Mouse (Mus musculus) forebrain, embryonic 10.5 days (tissue): Measurements from ENCODE around the gene Atg16l2. TPM values are rescaled to one million over a fixed set of nuclear protein-coding genes. Genes with fewer than 3 reads are reported as not detected.

Source experiments
- DNase-seq: peaks from one replicate; pipeline ENCODE4 v3.0.0-alpha.2; 2017; ENCODE audit warnings: low spot score; ENCODE audit errors: extremely low spot score
- H3K27ac ChIP-seq: fragments of 300-500 bp; sonication (generic); 2 replicates; pipeline ENCODE4 v1.5.1; 2016; ENCODE audit warnings: mild to moderate bottlenecking
- H3K27me3 ChIP-seq: fragments of 300-500 bp; sonication (generic); 2 replicates; pipeline ENCODE4 v1.6.1; 2016; ENCODE audit warnings: mild to moderate bottlenecking; ENCODE audit not compliant: poor library complexity, severe bottlenecking
- H3K36me3 ChIP-seq: fragments of 300-500 bp; sonication (generic); replicated peaks from 2 replicates; pipeline ENCODE4 v1.6.1; 2016; ENCODE audit warnings: mild to moderate bottlenecking, moderate library complexity
- H3K4me1 ChIP-seq: fragments of 300-500 bp; sonication (generic); 2 replicates; pipeline ENCODE4 v1.6.1; 2016
- H3K4me3 ChIP-seq: fragments of 300-500 bp; sonication (generic); 2 replicates; pipeline ENCODE4 v1.5.1; 2016; ENCODE audit warnings: mild to moderate bottlenecking, moderate library complexity
- H3K9me3 ChIP-seq: fragments of 300-500 bp; sonication (generic); 2 replicates; pipeline ENCODE4 v1.6.1; 2016; ENCODE audit warnings: mild to moderate bottlenecking, moderate library complexity
- WGBS: fragments of 180-500 bp; shearing (Covaris S2); methylation state at CpG from one replicate; pipeline ENCODE4 v1.1.7; 2016; 5-methylcytosine and 5-hydroxymethylcytosine counted together
- polyA plus RNA-seq: library from polyadenylated mRNA; unstranded; fragments of >200 nt; fragmentation: Nextera tagmentation; extraction: Ambion mirVana; gene quantifications from 2 replicates; pipeline ENCODE4 v1.2.1, GENCODE M21; 2016

The Atg16l2 gene
- polyA plus RNA-seq, 1 experiment from 2014 or later: 18.4 TPM

GRCm38 (mm10) chr7:101282721-101283120 lies 19.3 kb downstream of the Atg16l2 start:
- H3K9me3 ChIP-seq: no peaks in the 10 kb centered on the region
- no peaks in the 10 kb centered on the region for H3K4me1 ChIP-seq
- H3K4me3 ChIP-seq: no peak overlapping the region
- DNase-seq: no peak
- no peaks in the 10 kb centered on the region for H3K27me3 ChIP-seq
- no peak overlapping the region for H3K27ac ChIP-seq
- WGBS: 92% methylated on average over 3 of the region's 3 CpGs
- peaks cover 90% of the 10 kb centered on the region for H3K36me3 ChIP-seq

GRCm38 (mm10) chr7:101272466-101273160 lies 29.4 kb downstream of the Atg16l2 start:
- no peak overlapping the region for H3K27ac ChIP-seq
- no peaks in the 10 kb centered on the region for H3K4me1 ChIP-seq
- no peak for DNase-seq
- 93% methylated on average over 8 of the region's 8 CpGs for WGBS
- H3K4me3 ChIP-seq: no peak overlapping the region
- H3K27me3 ChIP-seq: no peaks in the 10 kb centered on the region
- no peaks in the 10 kb centered on the region for H3K9me3 ChIP-seq
- H3K36me3 ChIP-seq: peaks cover 58% of the 10 kb centered on the region

GRCm38 (mm10) chr7:101271602-101272001 lies 30.4 kb downstream of the Atg16l2 start:
- no peaks in the 10 kb centered on the region for H3K4me1 ChIP-seq
- H3K9me3 ChIP-seq: no peaks in the 10 kb centered on the region
- no peak overlapping the region for H3K27ac ChIP-seq
- H3K4me3 ChIP-seq: no peak overlapping the region
- H3K27me3 ChIP-seq: no peaks in the 10 kb centered on the region
- DNase-seq: no peak
- peaks cover 48% of the 10 kb centered on the region for H3K36me3 ChIP-seq
- 80% methylated on average over 1 of the region's 1 CpGs for WGBS

GRCm38 (mm10) chr7:101267457-101268259 lies 34.4 kb downstream of the Atg16l2 start:
- H3K4me3 ChIP-seq: no peak overlapping the region
- peaks cover 33% of the 10 kb centered on the region for H3K36me3 ChIP-seq
- H3K27ac ChIP-seq: no peak overlapping the region
- 89% methylated on average over 3 of the region's 3 CpGs for WGBS
- H3K9me3 ChIP-seq: no peaks in the 10 kb centered on the region
- no peaks in the 10 kb centered on the region for H3K4me1 ChIP-seq
- H3K27me3 ChIP-seq: no peaks in the 10 kb centered on the region
- no peak for DNase-seq

- Histone ChIP-seq H3K27me3 (no peaks in the 10 kb centered on the region), H3K9me3 (no peaks in the 10 kb centered on the region), H3K27ac (no peak overlapping the region), H3K4me3 (no peak overlapping the region), H3K36me3 (peaks cover 51% of the 10 kb centered on the region), H3K4me1 (no peaks in the 10 kb centered on the region)
- no peak for DNase-seq
These were observed 38.5 kb downstream of the Atg16l2 start for GRCm38 (mm10) chr7:101263511-101263910.

GRCm38 (mm10) chr7:101261941-101262546 lies 40.0 kb downstream of the Atg16l2 start:
- whole genome bisulfite sequencing: 85% methylated on average over 4 of the region's 4 CpGs

GRCm38 (mm10) chr7:101258482-101258881 lies 43.6 kb downstream of the Atg16l2 start:
- H3K27ac ChIP-seq: no peak overlapping the region
- H3K9me3 ChIP-seq: no peaks in the 10 kb centered on the region
- no peak for DNase-seq
- H3K4me3 ChIP-seq: no peak overlapping the region
- H3K27me3 ChIP-seq: no peaks in the 10 kb centered on the region
- no peaks in the 10 kb centered on the region for H3K4me1 ChIP-seq
- H3K36me3 ChIP-seq: peaks cover 70% of the 10 kb centered on the region

More at GRCm38 (mm10) chr7:101261941-101262546, 40.0 kb downstream of the Atg16l2 start:
- no peak for DNase-seq
- no peaks in the 10 kb centered on the region for H3K4me1 ChIP-seq
- peaks cover 51% of the 10 kb centered on the region for H3K36me3 ChIP-seq
- no peak overlapping the region for H3K27ac ChIP-seq
- H3K9me3 ChIP-seq: no peaks in the 10 kb centered on the region
- no peak overlapping the region for H3K4me3 ChIP-seq
- H3K27me3 ChIP-seq: no peaks in the 10 kb centered on the region

- H3K27me3 ChIP-seq: no peaks in the 10 kb centered on the region
- H3K27ac ChIP-seq: no peak overlapping the region
- WGBS: 80% methylated on average over 2 of the region's 2 CpGs
- H3K9me3 ChIP-seq: no peaks in the 10 kb centered on the region
- H3K4me1 ChIP-seq: no peaks in the 10 kb centered on the region
- no peak for DNase-seq
- no peak overlapping the region for H3K4me3 ChIP-seq
- peaks cover 53% of the 10 kb centered on the region for H3K36me3 ChIP-seq
These were observed 49.0 kb downstream of the Atg16l2 start for GRCm38 (mm10) chr7:101253071-101253470.

GRCm38 (mm10) chr7:101249173-101249572 lies 52.9 kb downstream of the Atg16l2 start:
- Histone ChIP-seq H3K36me3 (peaks cover 33% of the 10 kb centered on the region), H3K4me1 (no peaks in the 10 kb centered on the region), H3K27ac (no peak overlapping the region), H3K9me3 (no peaks in the 10 kb centered on the region), H3K4me3 (no peak overlapping the region), H3K27me3 (no peaks in the 10 kb centered on the region)
- WGBS: 92% methylated on average over 2 of the region's 2 CpGs
- DNase-seq: no peak

GRCm38 (mm10) chr7:101248760-101249159 lies 53.3 kb downstream of the Atg16l2 start:
- Histone ChIP-seq H3K27me3 (no peaks in the 10 kb centered on the region), H3K36me3 (peaks cover 33% of the 10 kb centered on the region), H3K4me3 (no peak overlapping the region), H3K9me3 (no peaks in the 10 kb centered on the region), H3K4me1 (no peaks in the 10 kb centered on the region), H3K27ac (no peak overlapping the region)
- no peak for DNase-seq
- 92% methylated on average over 4 of the region's 4 CpGs for WGBS

GRCm38 (mm10) chr7:101236712-101237473 lies 65.2 kb downstream of the Atg16l2 start:
- H3K27ac ChIP-seq: no peak overlapping the region
- no peak for DNase-seq
- H3K27me3 ChIP-seq: no peaks in the 10 kb centered on the region
- H3K9me3 ChIP-seq: no peaks in the 10 kb centered on the region
- H3K4me3 ChIP-seq: no peak overlapping the region
- H3K4me1 ChIP-seq: no peaks in the 10 kb centered on the region
- WGBS: 91% methylated on average over 8 of the region's 8 CpGs
- H3K36me3 ChIP-seq: peaks cover 20% of the 10 kb centered on the region

- Histone ChIP-seq H3K27me3 (no peaks in the 10 kb centered on the region), H3K36me3 (peaks cover 3% of the 10 kb centered on the region; the same call in 1 of the 2 replicates), H3K9me3 (no peaks in the 10 kb centered on the region), H3K4me1 (no peaks in the 10 kb centered on the region), H3K27ac (no peak overlapping the region), H3K4me3 (no peak overlapping the region)
- 79% methylated on average over 3 of the region's 3 CpGs for WGBS
- no peak for DNase-seq
These were observed 69.3 kb downstream of the Atg16l2 start for GRCm38 (mm10) chr7:101232716-101233115.
